Mouse (Mus musculus) hindlimb bud, embryonic 11.5 days (tissue): ENCODE results near the gene Sdk1.

Experiments
- DNase-seq: peaks from one replicate; pipeline ENCODE4 v3.0.0-alpha.2; 2012; ENCODE audit warnings: low read depth, low spot score; ENCODE audit errors: extremely low spot score

Gene Sdk1

GRCm38 (mm10) chr5:141985003-141985402 lies 743.7 kb downstream of the Sdk1 start:
- peak; percentile 62 for DNase-seq

- DNase-seq: no peak
Measured at GRCm38 (mm10) chr5:141985551-141985950, 744.3 kb downstream of the Sdk1 start.

- no peak for DNase-seq
Measured at GRCm38 (mm10) chr5:141987287-141987799, 746.1 kb downstream of the Sdk1 start.

GRCm38 (mm10) chr5:141988685-141989084 lies 747.4 kb downstream of the Sdk1 start:
- DNase-seq: no peak

GRCm38 (mm10) chr5:141994192-141994591 lies 752.9 kb downstream of the Sdk1 start:
- DNase-seq: no peak

- DNase-seq: no peak
Measured at GRCm38 (mm10) chr5:142000247-142000646, 759.0 kb downstream of the Sdk1 start.

- no peak for DNase-seq
Measured at GRCm38 (mm10) chr5:142001131-142001530, 759.8 kb downstream of the Sdk1 start.

GRCm38 (mm10) chr5:142001973-142002372 lies 760.7 kb downstream of the Sdk1 start:
- no peak for DNase-seq

- DNase-seq: no peak
Measured at GRCm38 (mm10) chr5:142010189-142010588, 768.9 kb downstream of the Sdk1 start.

GRCm38 (mm10) chr5:142017001-142017400 lies 775.7 kb downstream of the Sdk1 start:
- DNase-seq: no peak

GRCm38 (mm10) chr5:142022877-142023580 lies 781.7 kb downstream of the Sdk1 start:
- no peak for DNase-seq

- peak; percentile 2 for DNase-seq
Measured at GRCm38 (mm10) chr5:142024448-142024847, 783.2 kb downstream of the Sdk1 start.

GRCm38 (mm10) chr5:142036536-142036935 lies 795.2 kb downstream of the Sdk1 start:
- DNase-seq: no peak

GRCm38 (mm10) chr5:142039236-142039635 lies 797.9 kb downstream of the Sdk1 start:
- DNase-seq: no peak

- no peak for DNase-seq
Measured at GRCm38 (mm10) chr5:142039891-142040530, 798.7 kb downstream of the Sdk1 start.

- no peak for DNase-seq
Measured at GRCm38 (mm10) chr5:142041226-142041802, 800.0 kb downstream of the Sdk1 start.

- no peak for DNase-seq
Measured at GRCm38 (mm10) chr5:142061781-142062180, 820.5 kb downstream of the Sdk1 start.

GRCm38 (mm10) chr5:142071322-142071721 lies 830.0 kb downstream of the Sdk1 start:
- no peak for DNase-seq

- DNase-seq: no peak
Measured at GRCm38 (mm10) chr5:142073901-142074300, 832.6 kb downstream of the Sdk1 start.

GRCm38 (mm10) chr5:142074561-142075500 lies 833.5 kb downstream of the Sdk1 start:
- DNase-seq: no peak

- no peak for DNase-seq
Measured at GRCm38 (mm10) chr5:142080661-142081060, 839.4 kb downstream of the Sdk1 start.
